Mouse (Mus musculus): ENCODE measurements around the gene Col12a1. TPM values are rescaled to one million over a fixed set of nuclear protein-coding genes. Genes with fewer than 3 reads are reported as not detected.

The Col12a1 gene
- polyA plus RNA-seq, 1 experiment from 2014 or later = 25.7 TPM

DNA sequence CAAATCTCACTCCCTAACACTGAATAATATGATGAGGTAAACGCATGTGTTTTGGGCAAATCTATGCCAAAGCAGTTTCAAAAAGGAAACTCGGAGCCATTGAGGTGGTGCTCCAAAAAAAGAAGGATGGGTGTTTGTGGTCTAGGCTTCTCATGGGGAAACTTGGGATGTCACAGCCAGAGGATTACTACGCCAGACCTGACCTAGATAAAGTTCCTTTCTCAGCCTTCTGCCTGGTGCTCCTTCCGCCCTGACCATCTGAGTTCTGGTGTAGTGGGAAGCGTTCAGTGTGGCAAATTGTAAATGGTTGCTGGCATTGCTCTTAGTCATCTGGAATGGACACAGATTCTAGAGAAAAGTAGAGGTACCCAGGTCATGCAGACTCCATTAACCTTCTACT, 151.8 kb downstream of the Col12a1 start:
- H3K27ac ChIP-seq (replicated peaks; ENCODE audit: low read depth, low read length) = no peak overlapping the region
- no peak overlapping the region for H3K9ac ChIP-seq (ENCODE audit: low read length)
- no peaks in the 10 kb centered on the region for H3K9me3 ChIP-seq (ENCODE audit: control insufficient read depth, low read length)
- H3K27me3 ChIP-seq (ENCODE audit: control insufficient read depth, insufficient read depth, low read length) = no peaks in the 10 kb centered on the region
- no peaks in the 10 kb centered on the region for H3K4me1 ChIP-seq (ENCODE audit: control insufficient read depth, insufficient read depth, low read length)
- H3K4me3 ChIP-seq (ENCODE audit: low read depth, low read length) = no peak overlapping the region
- ATAC-seq (ENCODE audit: insufficient number of reproducible peaks, low FRiP score, low TSS enrichment, low read depth) = no peak
- no peak overlapping the region for H3K4me2 ChIP-seq (ENCODE audit: low read depth, severe bottlenecking)
- no peak for DNase-seq (ENCODE audit: low spot score)
- 88% methylated on average over 5 of the region's 5 CpGs for WGBS
- no peaks in the 10 kb centered on the region for H3K36me3 ChIP-seq (ENCODE audit: control insufficient read depth, insufficient read depth, low read length)

DNA sequence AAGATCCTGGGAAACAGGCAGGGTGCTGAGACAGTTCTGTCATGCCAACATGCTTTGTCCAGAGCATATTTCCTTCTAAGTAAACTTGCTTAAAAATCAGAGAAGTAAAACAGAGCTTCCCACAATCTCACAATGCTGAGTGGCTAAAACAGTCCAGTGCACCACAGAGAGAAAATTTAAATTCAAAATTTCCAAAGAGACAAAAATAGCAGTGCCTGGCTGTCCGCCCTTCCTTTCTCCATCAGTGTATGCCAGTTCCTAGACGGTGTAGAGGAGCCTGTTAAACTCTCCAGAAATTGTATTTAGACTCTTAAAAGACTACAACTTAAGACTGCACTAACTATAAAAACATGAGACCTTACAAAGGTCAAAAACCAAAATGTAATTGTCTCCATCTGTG, 165.3 kb downstream of the Col12a1 start:
- no peaks in the 10 kb centered on the region for H3K27me3 ChIP-seq (ENCODE audit: control insufficient read depth, insufficient read depth, low read length)
- no peaks in the 10 kb centered on the region for H3K36me3 ChIP-seq (ENCODE audit: control insufficient read depth, insufficient read depth, low read length)
- H3K4me3 ChIP-seq (ENCODE audit: low read depth, low read length) = no peak overlapping the region
- 56% methylated on average over 2 of the region's 2 CpGs for WGBS
- H3K4me1 ChIP-seq (ENCODE audit: control insufficient read depth, insufficient read depth, low read length) = no peaks in the 10 kb centered on the region
- H3K27ac ChIP-seq (replicated peaks; ENCODE audit: low read depth, low read length) = no peak overlapping the region
- no peak overlapping the region for H3K4me2 ChIP-seq (ENCODE audit: low read depth, severe bottlenecking)
- no peak overlapping the region for H3K9ac ChIP-seq (ENCODE audit: low read length)
- no peaks in the 10 kb centered on the region for H3K9me3 ChIP-seq (ENCODE audit: control insufficient read depth, low read length)
- no peak for DNase-seq (ENCODE audit: low spot score)
- no peak for ATAC-seq (ENCODE audit: insufficient number of reproducible peaks, low FRiP score, low TSS enrichment, low read depth)

Other genes starting within 250 kb of the Col12a1 start
- 686 and 709 TPM in 2 replicates for gene Cox7a2, start 41.0 kb upstream of the Col12a1 start, polyA plus RNA-seq (2014; fragmentation: Nextera tagmentation; extraction: Ambion mirVana)
- 44.1 and 47.7 TPM in 2 replicates for gene Tmem30a, start 74.7 kb upstream of the Col12a1 start, polyA plus RNA-seq (2014; fragmentation: Nextera tagmentation; extraction: Ambion mirVana)